Mouse (Mus musculus) limb, embryonic 11.5 days (tissue): ENCODE data around the gene Myzap. TPM values are rescaled to one million over a fixed set of nuclear protein-coding genes. Genes with fewer than 3 reads are reported as not detected.
A peak's percentile ranks its signal among the peaks of the same experiment; 100 is the strongest.

Experiments used
- ATAC-seq: fragments of 200-750 bp; cut with Nextera tagmentation; 2 replicates; pipeline ENCODE4 v1.8.0; 2017; ENCODE audit warnings: low read depth; ENCODE audit not compliant: insufficient number of reproducible peaks, low FRiP score, low TSS enrichment
- DNase-seq: peaks from one replicate; pipeline ENCODE4 v3.0.0-alpha.2; 2015; ENCODE audit warnings: low spot score
- H3K27ac ChIP-seq: fragments of 300-500 bp; sonication (generic); replicated peaks from 2 replicates; pipeline ENCODE4 v1.5.1; 2014; ENCODE audit warnings: low read depth, mild to moderate bottlenecking, low read length
- H3K27me3 ChIP-seq: fragments of 300-500 bp; sonication (generic); 2 replicates; pipeline ENCODE4 v1.6.1; 2014; ENCODE audit warnings: mild to moderate bottlenecking, low read length, mixed read lengths; ENCODE audit not compliant: control insufficient read depth, insufficient read depth
- H3K36me3 ChIP-seq: fragments of 300-500 bp; sonication (generic); 2 replicates; pipeline ENCODE4 v1.6.1; 2014; ENCODE audit warnings: mild to moderate bottlenecking, low read length, moderate library complexity, mixed read lengths; ENCODE audit not compliant: control insufficient read depth, insufficient read depth
- H3K4me1 ChIP-seq: fragments of 300-500 bp; sonication (generic); 2 replicates; pipeline ENCODE4 v1.6.1; 2014; ENCODE audit warnings: low read length, mixed read lengths; ENCODE audit not compliant: control insufficient read depth, insufficient read depth
- H3K4me2 ChIP-seq: fragments of 300-500 bp; sonication (generic); 2 replicates; pipeline ENCODE4 v1.6.1; 2014; ENCODE audit warnings: low read depth, mild to moderate bottlenecking, moderate library complexity; ENCODE audit not compliant: severe bottlenecking
- H3K4me3 ChIP-seq: fragments of 300-500 bp; sonication (generic); 2 replicates; pipeline ENCODE4 v1.5.1; 2014; ENCODE audit warnings: low read depth, low read length
- H3K9ac ChIP-seq: fragments of 300-500 bp; sonication (generic); 2 replicates; pipeline ENCODE4 v1.6.1; 2014; ENCODE audit warnings: mild to moderate bottlenecking, low read length
- H3K9me3 ChIP-seq: fragments of 300-500 bp; sonication (generic); 2 replicates; pipeline ENCODE4 v1.6.1; 2016; ENCODE audit warnings: low read length; ENCODE audit not compliant: control insufficient read depth
- WGBS: fragments of 180-500 bp; shearing (Covaris S2); extraction: QIAGEN DNeasy Blood & Tissue Kit; methylation state at CpG from one replicate; pipeline ENCODE4 v1.1.7; 2014; 5-methylcytosine and 5-hydroxymethylcytosine counted together
- polyA plus RNA-seq: library from polyadenylated mRNA; unstranded; fragments of >200 nt; fragmentation: Nextera tagmentation; extraction: Ambion mirVana; gene quantifications from 2 replicates; pipeline ENCODE4 v1.2.1, GENCODE M21; 2014

The Myzap gene
- polyA plus RNA-seq, 1 experiment from 2014 or later, result 8.0 TPM

GRCm38 (mm10) chr9:71529960-71530359, 62.2 kb downstream of the Myzap start:
- DNase-seq, result no peak
- Histone ChIP-seq H3K9me3 (no peaks in the 10 kb centered on the region), H3K9ac (no peak overlapping the region), H3K36me3 (no peaks in the 10 kb centered on the region), H3K4me3 (no peak overlapping the region), H3K27ac (no peak overlapping the region), H3K4me2 (no peak overlapping the region), H3K27me3 (no peaks in the 10 kb centered on the region), H3K4me1 (no peaks in the 10 kb centered on the region)
- 69% methylated on average over 2 of the region's 2 CpGs for WGBS
- ATAC-seq, result no peak

DNA sequence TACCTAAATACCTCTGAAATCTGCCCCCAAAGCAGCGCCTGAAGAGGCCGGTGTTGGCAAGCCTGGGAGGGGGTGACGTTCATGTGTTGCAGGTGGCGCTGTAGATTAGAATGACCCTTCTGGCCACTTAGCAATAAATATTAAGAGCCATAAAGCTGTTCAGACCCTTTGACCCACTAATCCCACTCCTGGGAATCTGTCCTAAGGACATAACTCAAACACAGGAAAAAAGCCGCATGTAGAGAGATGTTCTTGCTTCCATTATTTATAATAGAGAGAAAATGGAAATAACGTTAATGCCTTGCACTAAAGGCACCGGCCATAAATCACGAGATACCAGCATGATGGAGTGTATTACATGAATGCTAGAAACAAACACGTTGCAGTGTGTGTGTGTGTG, 64.7 kb downstream of the Myzap start:
- H3K36me3 ChIP-seq, result no peaks in the 10 kb centered on the region
- DNase-seq, result peak; percentile 52
- H3K9me3 ChIP-seq, result no peaks in the 10 kb centered on the region
- WGBS, result 12% methylated on average over 9 of the region's 9 CpGs
- no peak overlapping the region for H3K4me2 ChIP-seq
- H3K27ac ChIP-seq, result no peak overlapping the region
- no peak overlapping the region for H3K9ac ChIP-seq
- ATAC-seq, result peak; percentile 67; the same call in 1 of the 2 replicates
- H3K27me3 ChIP-seq, result no peaks in the 10 kb centered on the region
- H3K4me3 ChIP-seq, result no peak overlapping the region
- no peaks in the 10 kb centered on the region for H3K4me1 ChIP-seq

DNA sequence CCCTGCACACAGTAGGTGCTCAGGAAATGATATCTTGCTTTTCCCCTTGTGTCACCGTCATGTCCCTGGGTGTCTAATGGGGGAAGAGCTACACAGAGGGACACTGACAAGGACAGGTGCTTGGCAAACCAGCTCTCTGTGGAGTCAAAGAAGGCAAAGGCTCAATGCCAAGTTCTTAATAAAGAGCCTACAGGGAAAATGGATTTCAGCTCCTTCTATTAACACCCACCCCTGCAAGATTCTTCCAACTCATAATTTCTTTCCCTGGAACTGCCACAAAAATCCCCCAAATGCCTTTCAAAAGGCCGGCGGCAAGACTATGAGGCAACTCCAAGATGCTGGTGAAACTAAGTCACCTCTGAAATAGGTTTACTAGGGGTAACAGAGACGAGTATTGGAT, 68.3 kb downstream of the Myzap start:
- no peak for ATAC-seq
- Histone ChIP-seq H3K36me3 (no peaks in the 10 kb centered on the region), H3K9ac (no peak overlapping the region), H3K9me3 (no peaks in the 10 kb centered on the region), H3K27me3 (no peaks in the 10 kb centered on the region), H3K4me2 (no peak overlapping the region), H3K4me3 (no peak overlapping the region), H3K4me1 (no peaks in the 10 kb centered on the region), H3K27ac (no peak overlapping the region)
- WGBS, result 87% methylated on average over 4 of the region's 4 CpGs
- no peak for DNase-seq

DNA sequence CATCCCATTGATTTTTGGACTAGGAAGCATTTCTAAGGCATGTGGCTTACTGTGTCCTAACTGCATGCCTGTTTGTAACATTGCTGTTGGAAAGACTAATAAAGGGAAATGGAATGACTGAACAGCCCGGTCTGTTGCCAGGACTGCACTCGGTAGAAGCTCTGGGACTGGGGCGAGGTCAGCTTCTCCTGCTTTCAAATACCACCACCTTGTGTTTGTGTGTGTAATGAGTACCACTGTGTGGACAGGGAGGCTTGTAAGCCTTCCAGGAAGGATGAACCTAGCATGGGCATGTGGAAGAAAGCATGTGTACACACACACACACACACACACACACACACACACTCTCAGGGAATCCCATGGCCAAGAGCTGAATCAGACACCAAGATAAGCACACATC, 72.3 kb downstream of the Myzap start:
- H3K27me3 ChIP-seq, result no peaks in the 10 kb centered on the region
- 60% methylated on average over 3 of the region's 3 CpGs for WGBS
- H3K4me3 ChIP-seq, result no peak overlapping the region

GRCm38 (mm10) chr9:71517487-71517886, 74.7 kb downstream of the Myzap start:
- no peak for ATAC-seq

More for the DNA sequence above, 72.3 kb downstream of the Myzap start:
- Histone ChIP-seq H3K4me2 (no peak overlapping the region), H3K9me3 (no peaks in the 10 kb centered on the region), H3K27ac (no peak overlapping the region), H3K4me1 (no peaks in the 10 kb centered on the region), H3K9ac (no peak overlapping the region), H3K36me3 (no peaks in the 10 kb centered on the region)
- DNase-seq (no peak), ATAC-seq (no peak)

GRCm38 (mm10) chr9:71515862-71516261, 76.3 kb downstream of the Myzap start:
- Histone ChIP-seq H3K4me2 (no peak overlapping the region), H3K9ac (no peak overlapping the region), H3K27ac (no peak overlapping the region), H3K36me3 (no peaks in the 10 kb centered on the region), H3K9me3 (no peaks in the 10 kb centered on the region), H3K27me3 (peaks cover 1% of the 10 kb centered on the region; the same call in 1 of the 2 replicates), H3K4me3 (no peak overlapping the region), H3K4me1 (peaks cover 15% of the 10 kb centered on the region)
- 94% methylated on average over 4 of the region's 4 CpGs for WGBS
- ATAC-seq (no peak), DNase-seq (no peak)

More at GRCm38 (mm10) chr9:71517487-71517886, 74.7 kb downstream of the Myzap start:
- Histone ChIP-seq H3K27me3 (no peaks in the 10 kb centered on the region), H3K4me2 (no peak overlapping the region), H3K9me3 (no peaks in the 10 kb centered on the region), H3K9ac (no peak overlapping the region), H3K27ac (no peak overlapping the region), H3K4me1 (peaks cover 11% of the 10 kb centered on the region), H3K4me3 (no peak overlapping the region), H3K36me3 (no peaks in the 10 kb centered on the region)
- DNase-seq, result no peak
- 89% methylated on average over 4 of the region's 4 CpGs for WGBS

DNA sequence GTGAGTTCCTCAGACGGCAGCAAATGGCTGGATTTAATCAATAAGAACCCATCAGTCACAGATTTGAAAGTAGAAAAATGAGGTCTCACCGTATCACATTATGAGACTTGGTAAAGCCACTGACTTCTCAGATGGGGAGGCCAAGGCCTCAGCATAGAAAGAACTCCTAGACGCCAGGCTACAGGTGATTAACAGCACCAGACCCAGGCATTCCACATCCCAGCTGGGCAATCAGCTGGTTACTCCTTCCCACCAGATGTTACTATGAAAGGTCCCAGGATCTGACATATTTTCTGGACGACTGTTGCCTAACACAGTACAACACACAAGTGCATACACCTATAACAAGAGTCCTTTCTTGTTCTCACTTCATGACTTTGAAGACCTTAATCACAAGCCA, 78.6 kb downstream of the Myzap start:
- H3K4me1 ChIP-seq, result peaks cover 15% of the 10 kb centered on the region
- H3K27me3 ChIP-seq, result peaks cover 4% of the 10 kb centered on the region; the same call in 1 of the 2 replicates
- no peak overlapping the region for H3K9ac ChIP-seq
- H3K9me3 ChIP-seq, result no peaks in the 10 kb centered on the region
- no peaks in the 10 kb centered on the region for H3K36me3 ChIP-seq
- H3K4me3 ChIP-seq, result no peak overlapping the region
- WGBS, result 29% methylated on average over 4 of the region's 4 CpGs
- DNase-seq (peak; percentile 59), ATAC-seq (no peak)
- no peak overlapping the region for H3K4me2 ChIP-seq
- 0 out of 2 replicates have a peak overlapping the region, but pooled peaks have one; percentile 47 for H3K27ac ChIP-seq

DNA sequence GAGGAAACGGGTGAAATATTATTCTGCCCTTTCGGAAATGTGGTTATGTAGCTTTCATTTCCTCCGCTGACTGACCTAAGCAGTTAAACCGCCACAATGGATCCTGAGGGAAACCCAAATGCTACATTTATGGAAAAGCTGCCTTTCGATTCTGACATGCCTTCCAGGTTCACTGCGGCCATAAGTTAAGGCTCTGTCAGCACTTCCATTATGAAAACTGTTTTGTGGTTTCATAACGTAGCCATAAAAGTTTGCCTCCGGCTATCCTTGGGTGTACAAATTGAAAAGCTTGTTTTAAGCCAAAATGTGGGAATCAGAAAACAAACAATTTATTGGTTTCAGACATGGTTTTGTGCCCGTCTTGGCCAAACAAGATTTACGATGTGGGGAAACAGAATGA, 79.3 kb downstream of the Myzap start:
- no peaks in the 10 kb centered on the region for H3K9me3 ChIP-seq
- no peak overlapping the region for H3K4me3 ChIP-seq
- peaks cover 15% of the 10 kb centered on the region for H3K4me1 ChIP-seq
- WGBS, result 31% methylated on average over 10 of the region's 10 CpGs
- H3K27me3 ChIP-seq, result peaks cover 4% of the 10 kb centered on the region; the same call in 1 of the 2 replicates
- DNase-seq (peak; percentile 69), ATAC-seq (peak; percentile 67; the same call in 1 of the 2 replicates)
- no peak overlapping the region for H3K27ac ChIP-seq
- H3K36me3 ChIP-seq, result no peaks in the 10 kb centered on the region
- H3K9ac ChIP-seq, result no peak overlapping the region
- no peak overlapping the region; the same call in 1 of the 2 replicates for H3K4me2 ChIP-seq
